Mouse (Mus musculus) mouse embryonic stem cell (cell line): ENCODE measurements around the gene Leng9.

ENCODE experiments used
- in situ Hi-C, 2 experiments: fragments of 300-500 bp; cut with MboI; formaldehyde crosslinking; loops; 1 replicate in 1 of 2; 3 replicates in 1 of 2; pipeline ENCODE4 v1.14.3; 2019 to 2020; ENCODE audit warnings: low sequenced_read_pairs in 2 of 2, low pct_unique_long_range_greater_than_20kb in 1 of 2, mixed read lengths in 1 of 2; ENCODE audit not compliant: unreplicated experiment in 1 of 2

Leng9 gene

DNA sequence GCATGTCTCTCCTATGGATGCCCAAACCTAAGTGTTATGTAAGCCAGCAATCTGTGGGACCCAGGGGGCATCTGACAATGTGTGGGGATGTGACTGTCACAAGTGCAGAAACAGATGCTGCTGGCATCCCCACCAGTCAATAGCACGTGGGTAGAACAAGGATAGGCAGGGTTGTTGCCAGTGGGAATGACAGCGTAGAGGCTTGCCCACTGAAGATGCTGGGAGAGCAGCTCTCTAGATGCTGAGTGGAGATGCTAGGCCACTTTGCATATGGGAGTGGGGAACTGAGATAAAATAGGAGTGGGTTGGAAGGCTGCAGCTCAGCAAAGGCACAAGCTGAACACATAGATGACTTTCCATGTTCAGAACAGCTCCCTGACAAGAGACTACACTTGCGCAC lies 17.6 kb downstream of the Leng9 start:
- in situ Hi-C loops: loop anchor here (25.0 kb wide), 2 partner anchors 305 to 445 kb away; partner anchors contain the start of genes Mboat7 (in 1 of the 2), Rdh13 (in 1 of the 2), Tmc4 (in 1 of the 2) and Tsen34 (in 1 of the 2)

DNA sequence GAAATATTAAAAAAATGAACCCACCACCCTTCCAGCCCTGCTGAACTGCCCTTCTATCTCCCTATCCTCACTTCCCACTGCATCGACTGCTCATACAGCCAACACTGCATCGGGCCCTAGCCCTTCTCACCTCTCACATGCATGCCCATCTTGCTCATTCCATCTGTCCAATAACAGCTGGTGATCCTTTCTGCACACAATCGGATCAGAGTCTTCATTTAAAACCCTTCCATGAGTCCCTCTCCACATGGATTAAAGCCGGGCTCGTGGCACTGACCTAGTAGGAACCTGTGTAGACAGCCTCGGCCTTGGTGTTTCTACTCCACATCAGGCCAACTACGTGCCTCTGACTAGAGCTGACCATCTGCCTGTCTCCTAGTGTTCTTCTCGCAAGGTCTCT lies 18.2 kb downstream of the Leng9 start:
- in situ Hi-C loops: loop anchor here (25.0 kb wide), 2 partner anchors 305 to 445 kb away; partner anchors contain the start of genes Mboat7 (in 1 of the 2), Rdh13 (in 1 of the 2), Tmc4 (in 1 of the 2) and Tsen34 (in 1 of the 2)

DNA sequence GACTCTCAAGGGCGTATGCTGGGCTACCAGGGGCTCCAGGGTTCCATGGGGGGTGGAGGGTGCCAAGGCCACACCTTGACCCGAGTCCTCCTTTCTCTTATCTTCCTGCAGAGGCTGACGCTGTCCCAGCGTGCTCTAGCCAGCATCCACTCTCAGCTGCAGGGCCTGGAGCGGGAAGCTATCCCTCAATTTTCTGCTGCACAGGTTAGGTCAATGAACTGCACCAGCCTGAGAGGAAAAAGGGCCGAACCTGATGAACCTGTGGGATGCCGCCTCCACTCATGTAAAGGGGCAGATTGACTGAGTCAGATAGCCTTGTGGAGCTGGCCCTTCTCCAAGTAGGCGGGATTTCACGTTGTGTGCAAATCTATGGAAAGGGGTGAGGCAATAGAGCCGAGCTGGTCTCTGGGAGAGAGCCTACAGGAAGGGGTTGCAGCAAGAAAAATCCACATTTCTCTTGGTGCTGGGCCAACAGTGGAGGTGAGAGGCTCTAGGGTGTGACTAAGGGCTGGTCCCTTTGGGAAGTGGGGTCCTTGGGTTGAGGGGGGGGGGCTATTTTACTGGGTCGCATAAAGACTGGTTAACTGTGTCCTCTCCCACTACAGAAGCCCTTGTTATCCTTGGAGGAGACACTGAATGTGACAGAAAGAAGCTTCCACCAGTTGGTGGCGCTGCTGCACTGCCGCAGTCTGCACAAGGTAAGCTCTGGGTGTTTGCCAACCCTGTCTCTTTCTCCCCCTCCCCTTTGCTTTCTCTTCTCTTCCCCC lies 19.3 kb downstream of the Leng9 start:
- in situ Hi-C loops: loop anchor here (25.0 kb wide), 2 partner anchors 306 to 444 kb away; partner anchors contain the start of genes Mboat7 (in 1 of the 2), Rdh13 (in 1 of the 2), Tmc4 (in 1 of the 2) and Tsen34 (in 1 of the 2)

DNA sequence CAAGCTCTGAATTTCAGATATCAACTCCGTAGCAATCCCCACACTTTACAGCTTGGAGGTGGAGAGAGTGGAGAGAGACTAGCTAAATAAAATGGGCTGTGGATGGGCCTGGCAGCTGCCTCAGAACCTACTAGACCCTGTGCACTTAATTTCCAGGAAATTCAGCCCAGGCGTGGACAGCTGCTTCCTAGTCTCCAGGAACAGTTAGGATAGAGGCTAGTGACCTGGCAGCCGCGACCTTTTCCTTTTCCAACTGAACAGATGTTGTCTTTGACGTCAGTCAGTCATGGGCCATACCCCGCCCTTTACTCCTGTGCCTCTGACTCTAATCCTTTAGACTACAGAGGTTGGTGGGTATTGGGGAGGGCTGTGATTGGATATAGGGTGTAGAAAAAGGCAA lies 21.3 kb downstream of the Leng9 start:
- in situ Hi-C loops: loop anchor here (5.0 to 25.0 kb wide), 4 partner anchors 298 to 442 kb away; partner anchors contain the start of genes Mboat7 (in 1 of the 2), Rdh13 (in 1 of the 2), Tmc4 (in 1 of the 2) and Tnnt1 (in 1 of the 2)

DNA sequence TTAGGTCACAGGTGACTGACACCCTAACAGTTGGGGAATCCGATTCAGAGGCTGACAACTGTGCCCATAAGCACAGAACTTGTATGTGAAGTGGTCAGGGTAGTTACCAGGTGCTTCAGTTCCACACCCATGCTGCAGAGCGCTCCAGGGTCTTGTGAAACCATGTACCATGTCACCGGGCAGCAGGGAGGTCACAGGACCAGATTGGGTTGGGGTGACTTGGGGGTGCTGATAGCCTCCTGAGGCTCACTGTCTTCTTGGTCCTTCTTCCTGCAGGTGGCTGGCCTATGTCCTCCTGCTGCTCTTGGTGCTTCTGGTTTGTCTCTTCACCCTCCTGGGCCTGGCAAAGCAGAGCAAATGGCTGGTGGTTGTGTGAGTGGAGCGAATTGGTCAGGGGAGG lies 22.3 kb downstream of the Leng9 start:
- in situ Hi-C loops: loop anchor here (5.0 to 25.0 kb wide), 4 partner anchors 299 to 441 kb away; partner anchors contain the start of genes Mboat7 (in 1 of the 2), Rdh13 (in 1 of the 2), Tmc4 (in 1 of the 2) and Tnnt1 (in 1 of the 2)

DNA sequence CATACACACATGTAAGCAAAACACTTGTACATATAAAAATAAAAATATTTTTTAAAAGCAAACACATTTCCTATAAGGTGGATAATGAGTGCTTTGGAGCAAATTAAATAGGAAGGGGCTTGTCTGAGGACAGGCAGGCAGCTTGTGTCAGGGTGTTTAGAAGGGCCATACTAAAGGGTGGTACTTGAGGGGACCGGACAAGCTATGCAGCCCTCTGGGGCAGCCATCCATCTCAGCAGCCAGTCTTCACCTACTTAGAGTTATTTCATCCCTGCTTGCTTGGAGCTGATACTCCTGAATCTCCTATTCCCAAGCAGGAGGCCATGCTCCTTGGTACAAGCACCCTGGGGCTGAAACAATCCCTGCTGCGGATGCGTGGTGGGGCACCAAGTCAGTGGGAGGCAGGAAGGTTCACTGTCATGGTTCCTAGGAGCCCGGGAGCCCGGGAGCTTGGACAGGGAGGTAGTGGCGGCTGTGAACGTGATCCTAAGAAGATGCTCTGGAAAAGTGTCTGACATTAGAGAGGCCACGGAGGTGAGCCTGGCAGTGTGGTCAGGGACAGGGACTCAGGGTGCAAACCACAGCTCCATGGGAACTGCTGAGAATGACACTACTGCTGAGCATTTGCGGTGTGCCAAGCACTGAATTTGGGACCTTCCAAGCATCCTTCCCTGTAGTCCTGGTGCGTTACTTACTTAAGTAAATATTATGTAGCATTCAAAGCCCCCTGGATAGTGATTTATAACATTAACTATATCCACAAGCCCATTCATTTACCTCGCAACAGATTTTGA lies 23.0 kb downstream of the Leng9 start:
- in situ Hi-C loops: loop anchor here (5.0 to 25.0 kb wide), 4 partner anchors 300 to 440 kb away; partner anchors contain the start of genes Mboat7 (in 1 of the 2), Rdh13 (in 1 of the 2), Tmc4 (in 1 of the 2) and Tnnt1 (in 1 of the 2)

DNA sequence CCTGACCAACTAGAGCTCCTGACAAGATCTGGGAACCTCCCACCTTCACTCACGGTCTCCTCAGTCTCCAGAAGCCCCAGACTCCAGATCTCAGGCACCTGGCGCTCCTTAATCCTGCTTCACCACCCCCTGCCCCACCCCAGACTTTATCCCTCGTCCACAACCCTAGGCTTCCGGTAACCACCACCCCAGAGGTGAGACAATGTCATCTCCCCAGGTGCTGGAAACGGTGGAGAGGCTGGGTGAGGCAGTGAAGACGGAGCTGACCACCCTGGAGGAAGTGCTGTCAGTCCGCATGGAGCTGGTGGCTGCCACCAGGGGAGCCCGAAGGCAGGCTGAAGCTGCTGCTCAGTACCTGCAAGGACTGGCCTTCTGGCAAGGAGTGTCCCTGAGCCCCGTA lies 24.9 kb downstream of the Leng9 start:
- in situ Hi-C loops: loop anchor here (5.0 to 25.0 kb wide), 4 partner anchors 302 to 438 kb away; partner anchors contain the start of genes Mboat7 (in 1 of the 2), Rdh13 (in 1 of the 2), Tmc4 (in 1 of the 2) and Tnnt1 (in 1 of the 2)

DNA sequence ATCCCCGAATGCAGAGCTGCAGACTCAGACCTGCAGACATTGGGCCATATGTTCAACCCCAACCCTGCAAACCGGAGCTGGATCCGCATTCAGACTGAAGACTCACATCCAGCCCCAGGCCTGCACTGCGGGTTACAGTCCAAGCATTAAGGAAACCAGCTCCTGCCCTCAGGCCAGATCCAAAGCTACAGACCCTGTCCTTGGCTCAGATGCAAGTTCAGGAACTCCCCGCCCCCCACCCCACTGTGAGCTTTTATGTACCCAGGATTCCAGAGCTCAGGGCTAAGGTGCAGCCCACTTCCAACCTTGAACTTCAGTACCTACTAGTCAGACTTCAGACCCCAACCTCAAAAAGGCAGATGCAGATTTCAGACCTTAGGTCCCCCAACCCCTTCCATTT lies 25.3 kb downstream of the Leng9 start:
- in situ Hi-C loops: loop anchor here (5.0 to 25.0 kb wide), 4 partner anchors 302 to 438 kb away; partner anchors contain the start of genes Mboat7 (in 1 of the 2), Rdh13 (in 1 of the 2), Tmc4 (in 1 of the 2) and Tnnt1 (in 1 of the 2)

DNA sequence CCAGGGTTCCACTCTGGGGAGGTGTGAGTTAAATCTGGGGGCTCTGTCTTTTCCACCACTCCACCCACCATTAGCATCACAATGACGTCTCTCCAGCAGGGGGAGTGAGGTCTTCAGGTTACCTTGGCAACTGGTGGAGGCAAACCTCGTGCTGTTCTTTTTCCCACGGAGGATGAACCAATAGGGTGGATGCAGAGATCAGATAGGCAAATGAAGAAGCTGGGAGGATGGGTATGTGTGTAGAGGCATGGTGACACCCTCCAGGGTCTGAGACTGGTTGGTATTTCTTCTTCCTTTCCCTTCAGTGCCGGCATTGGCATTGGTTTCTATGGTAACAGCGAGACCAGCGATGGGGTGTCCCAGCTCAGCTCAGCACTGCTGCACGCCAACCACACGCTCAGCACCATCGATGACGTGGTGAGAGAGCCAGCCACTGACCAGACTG lies 25.8 kb downstream of the Leng9 start:
- in situ Hi-C loops: loop anchor here in 1 of 2 experiments (10.0 kb wide), 1 partner anchor 390 kb away; the partner anchor contains the start of gene Tnnt1

DNA sequence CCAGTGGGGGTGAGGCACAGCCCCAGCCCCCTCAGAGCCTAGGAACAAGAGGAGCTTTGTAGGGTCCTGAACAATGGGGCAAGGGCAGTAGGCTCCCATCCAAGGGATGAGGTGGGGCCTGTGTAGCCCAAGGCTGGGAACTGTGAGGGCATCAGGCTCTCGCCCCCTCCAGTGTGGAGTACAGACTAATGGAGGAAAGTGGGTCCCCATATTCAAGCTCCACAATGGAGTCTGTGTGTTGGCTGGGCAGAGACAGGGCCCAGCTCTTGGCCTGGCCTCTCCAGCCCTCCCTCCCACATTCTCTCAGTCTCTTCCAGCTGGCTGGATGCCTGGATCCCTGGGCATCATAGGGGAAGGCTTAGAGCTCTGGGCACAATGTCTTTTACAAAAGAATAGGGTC lies 26.4 kb downstream of the Leng9 start:
- in situ Hi-C loops: loop anchor here in 1 of 2 experiments (10.0 kb wide), 1 partner anchor 391 kb away; the partner anchor contains the start of gene Tnnt1

DNA sequence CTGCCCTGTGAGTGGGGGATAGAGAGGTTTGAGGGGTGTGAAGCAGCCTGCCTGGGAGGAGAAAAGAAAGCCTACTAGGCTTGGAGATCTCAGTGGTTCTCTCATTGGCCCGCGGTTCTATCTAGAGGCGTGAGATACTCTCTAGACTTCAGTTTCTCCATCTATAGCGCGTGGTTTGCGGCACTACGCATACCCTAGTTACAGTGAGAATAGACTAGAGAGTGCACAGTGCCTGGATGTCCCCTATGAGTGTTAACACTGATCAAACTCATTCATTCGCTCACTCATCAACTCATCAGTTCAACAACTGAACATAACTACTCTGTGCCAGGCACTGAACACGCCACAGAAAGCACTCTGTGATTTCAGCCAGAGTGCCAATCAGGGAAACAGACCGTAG lies 27.4 kb downstream of the Leng9 start:
- in situ Hi-C loops: loop anchor here in 1 of 2 experiments (10.0 kb wide), 1 partner anchor 392 kb away; the partner anchor contains the start of gene Tnnt1

DNA sequence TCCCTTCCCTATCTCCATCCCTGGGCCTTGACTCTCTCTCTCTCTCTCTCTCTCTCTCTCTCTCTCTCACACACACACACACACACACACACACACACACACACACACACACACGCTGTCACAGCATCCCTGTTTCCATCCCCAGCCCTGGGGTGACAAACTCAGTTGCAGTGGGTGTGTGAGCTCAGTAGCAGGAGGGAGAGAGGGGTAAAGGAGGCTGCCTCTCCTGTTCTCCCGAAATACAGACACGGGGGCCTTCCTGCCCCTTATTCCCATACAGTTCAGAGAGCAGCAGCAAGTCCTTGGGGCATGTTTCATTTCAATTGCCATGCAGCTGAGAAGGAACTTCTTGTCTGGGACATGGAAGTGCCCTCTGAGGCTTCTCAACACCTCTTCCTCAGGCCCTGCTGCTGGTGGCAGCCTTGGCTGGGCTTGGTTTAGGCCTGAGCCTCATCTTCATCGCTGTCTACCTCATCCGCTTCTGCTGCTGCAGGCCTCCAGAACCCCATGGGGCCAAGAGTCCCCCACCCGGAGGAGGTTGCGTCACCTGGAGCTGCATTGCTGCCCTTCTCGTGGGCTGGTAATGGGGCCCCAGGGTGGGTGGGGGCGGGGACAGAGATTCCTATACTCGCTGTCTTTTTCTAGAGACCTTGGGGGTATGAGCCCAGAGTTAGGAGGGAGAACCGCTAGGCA lies 28.0 kb downstream of the Leng9 start:
- in situ Hi-C loops: loop anchor here in 1 of 2 experiments (10.0 kb wide), 1 partner anchor 393 kb away; the partner anchor contains the start of gene Tnnt1

DNA sequence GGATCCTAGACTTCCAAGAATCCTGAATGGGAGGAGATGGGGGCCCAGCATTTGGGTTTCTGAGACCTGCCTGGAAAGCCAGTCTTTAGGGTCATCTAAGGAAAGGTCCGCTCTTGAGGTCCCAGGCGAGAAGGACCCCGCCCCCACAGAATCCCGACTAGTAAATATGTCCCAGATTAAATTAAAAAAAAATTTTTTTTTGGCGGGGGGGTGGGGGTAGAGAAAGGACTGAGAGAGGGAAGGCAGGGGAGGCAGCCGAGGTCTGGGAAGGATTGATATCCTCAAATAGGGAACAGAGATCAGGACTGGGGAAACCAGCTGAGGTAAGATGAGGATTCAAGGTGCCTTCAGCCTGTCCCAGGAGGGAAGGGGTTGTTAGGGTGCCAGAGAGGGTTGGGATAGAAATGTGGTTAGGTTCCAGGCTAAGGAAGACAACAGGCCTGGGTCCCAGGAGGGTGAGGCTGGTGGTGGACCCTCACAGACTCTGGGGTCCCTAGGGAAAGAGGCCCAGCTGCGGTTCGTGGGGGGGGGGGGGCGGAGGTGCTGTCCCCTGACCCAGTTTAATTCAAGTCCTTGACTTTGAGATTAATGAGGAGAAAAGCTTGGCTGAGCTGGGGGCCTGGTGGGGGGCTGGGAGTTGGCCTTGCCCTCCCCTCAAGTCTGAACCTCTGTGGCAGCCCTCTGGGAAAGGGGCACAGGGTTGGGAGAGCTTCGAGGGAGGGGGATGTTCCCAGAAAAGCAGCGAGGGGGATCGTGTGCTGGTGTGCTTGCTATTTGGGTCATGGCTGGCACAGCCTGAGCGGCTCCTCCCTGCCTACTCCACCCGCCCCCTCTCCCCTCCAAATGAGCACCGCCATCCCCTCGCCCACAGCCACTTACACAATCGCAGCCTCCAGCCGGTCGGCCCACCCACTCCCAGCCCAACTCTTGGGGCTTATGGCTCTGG lies 29.9 kb downstream of the Leng9 start:
- in situ Hi-C loops: loop anchor here in 1 of 2 experiments (10.0 kb wide), 1 partner anchor 395 kb away; the partner anchor contains the start of gene Tnnt1

DNA sequence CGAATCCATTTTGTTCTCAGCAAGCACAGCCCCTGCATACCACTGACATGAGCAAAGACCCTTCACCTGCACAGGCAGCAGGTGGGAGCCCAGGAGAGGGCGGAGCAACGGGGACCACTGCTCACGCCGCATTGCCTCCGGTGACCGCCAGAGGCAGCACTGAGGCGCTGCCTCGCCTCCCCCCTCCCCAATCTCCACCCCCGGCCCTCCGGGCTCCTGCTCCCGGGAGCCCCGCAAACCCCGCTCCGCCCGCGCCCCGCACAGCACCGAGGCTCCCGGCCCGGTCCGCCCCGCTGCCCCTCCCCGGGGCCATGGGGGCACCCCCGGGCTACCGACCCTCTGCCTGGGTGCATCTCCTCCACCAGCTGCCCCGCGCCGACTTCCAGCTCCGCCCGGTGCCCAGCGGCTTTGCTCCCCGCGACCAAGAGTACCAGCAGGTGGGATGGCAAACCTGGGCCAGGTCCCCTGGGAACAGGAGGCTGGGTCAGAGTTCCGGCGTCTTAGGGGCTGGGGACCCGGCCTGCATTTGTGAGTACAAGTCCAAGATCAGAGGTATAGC lies 30.8 kb downstream of the Leng9 start, which contains the start of gene Ttyh1:
Ttyh1 (plus strand) TSS at position 65 of the 559 bp plus-strand sequence.
- in situ Hi-C loops: no loop called here

DNA sequence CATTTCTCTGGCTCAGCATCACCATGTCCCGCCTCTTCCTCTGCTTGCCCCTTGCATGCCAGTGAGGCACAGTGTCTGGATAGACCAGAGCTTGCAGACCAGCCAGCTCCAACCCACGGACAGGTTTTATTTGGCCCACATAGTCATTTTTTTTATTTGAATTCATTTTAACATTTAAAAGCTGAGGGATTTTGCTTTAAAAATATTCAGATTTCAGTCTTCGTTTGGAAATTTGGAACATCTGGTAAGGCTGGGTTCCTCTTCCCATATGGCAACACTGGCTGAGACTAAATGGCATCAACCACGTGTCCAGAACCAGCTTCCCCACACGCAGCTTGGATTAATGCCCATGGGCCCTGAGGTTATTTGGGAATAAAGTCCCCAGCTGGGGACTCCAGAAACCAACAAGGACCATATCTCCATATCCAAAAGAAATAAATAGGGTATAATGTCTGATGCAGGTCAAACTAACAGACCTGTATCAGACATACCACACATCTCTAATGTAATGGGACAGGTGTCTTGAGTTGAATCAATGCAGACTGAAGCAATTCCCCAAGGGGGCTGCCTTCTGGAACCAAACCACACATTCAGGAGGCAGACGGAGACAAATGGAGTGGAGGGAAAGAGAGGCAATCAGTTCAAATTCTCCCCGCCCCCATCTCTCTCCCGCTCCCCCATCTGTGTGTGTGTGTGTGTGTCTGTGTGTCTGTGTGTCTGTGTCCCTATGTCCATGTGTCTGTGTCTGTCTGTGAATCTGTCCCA lies 32.9 kb downstream of the Leng9 start:
- in situ Hi-C loops: no loop called here
